ENCODE assay signal across 11 mouse cellular contexts in genomic region chr11:68968752-68969151, GRCm38 (mm10). TPM values are rescaled to one million over a fixed set of nuclear protein-coding genes. Genes with fewer than 3 reads are reported as not detected.
DNase-seq lines count a peak whose midpoint lies in the region; ATAC-seq and TF ChIP-seq lines count a peak whose summit lies in the region.
"Had no signal": no experiment of that assay in that cellular context is flagged by ENCODE, and none has a peak within 500 bp of the region (broad histone marks: within the 10 kb centered on the region; RNA-seq: fewer than 3 reads in every experiment).

No protein-coding gene starts in this region.

- H3K27ac ChIP-seq in liver, embryonic 13.5 days, result no peak overlapping the region
- H3K27ac ChIP-seq in liver, embryonic 11.5 days (ENCODE audit: low read depth, low read length), result no peak overlapping the region
- no peak overlapping the region for H3K27ac ChIP-seq in intestine, postnatal 0 days (ENCODE audit: low read depth, low read length)
- H3K27ac ChIP-seq in neural tube, embryonic 14.5 days (ENCODE audit: low read depth, low read length), result no peak overlapping the region
- no peak overlapping the region for H3K27ac ChIP-seq in heart, embryonic 10.5 days

- peak overlapping the region; percentile 65 for H3K9ac ChIP-seq in liver, embryonic 13.5 days
- no peak overlapping the region for H3K9ac ChIP-seq in liver, embryonic 11.5 days (ENCODE audit: low read depth, low read length)
- H3K9ac ChIP-seq in intestine, postnatal 0 days (ENCODE audit: low read depth, low read length), result 0 out of 2 replicates have a peak overlapping the region, but pooled peaks have one; percentile 34
- no peak overlapping the region for H3K9ac ChIP-seq in neural tube, embryonic 14.5 days (replicated peaks; ENCODE audit: low read depth, low read length)

- H3K36me3 ChIP-seq in liver, embryonic 13.5 days, result no peaks in the 10 kb centered on the region
- no peaks in the 10 kb centered on the region for H3K36me3 ChIP-seq in liver, embryonic 11.5 days (ENCODE audit: control insufficient read depth, insufficient read depth, low read length)
- no peaks in the 10 kb centered on the region for H3K36me3 ChIP-seq in intestine, postnatal 0 days (ENCODE audit: control insufficient read depth, insufficient read depth)
- no peaks in the 10 kb centered on the region for H3K36me3 ChIP-seq in neural tube, embryonic 14.5 days (ENCODE audit: control insufficient read depth, insufficient read depth, low read length)
- H3K36me3 ChIP-seq in heart, embryonic 10.5 days, result no peaks in the 10 kb centered on the region

- 80% methylated on average over 11 of the region's 11 CpGs for WGBS in liver, embryonic 13.5 days (ENCODE audit: insufficient replicate concordance)
- WGBS in liver, embryonic 11.5 days, result 87% methylated on average over 11 of the region's 11 CpGs
- 89% methylated on average over 11 of the region's 11 CpGs for WGBS in intestine, postnatal 0 days
- 86% methylated on average over 11 of the region's 11 CpGs for WGBS in neural tube, embryonic 14.5 days
- 86% methylated on average over 11 of the region's 11 CpGs for WGBS in heart, embryonic 10.5 days

- peaks cover 41% of the 10 kb centered on the region for H3K4me1 ChIP-seq in liver, embryonic 13.5 days (replicated peaks)
- peaks cover 21% of the 10 kb centered on the region for H3K4me1 ChIP-seq in liver, embryonic 11.5 days (replicated peaks; ENCODE audit: control insufficient read depth, insufficient read depth, low read length)
- no peaks in the 10 kb centered on the region for H3K4me1 ChIP-seq in intestine, postnatal 0 days (replicated peaks; ENCODE audit: control insufficient read depth, insufficient read depth, low read length)
- peaks cover 6% of the 10 kb centered on the region; the same call in 1 of the 2 replicates for H3K4me1 ChIP-seq in neural tube, embryonic 14.5 days (ENCODE audit: control insufficient read depth, insufficient read depth, low read length)
- H3K4me1 ChIP-seq in heart, embryonic 10.5 days, result peaks cover 44% of the 10 kb centered on the region

- H3K27me3 ChIP-seq in liver, embryonic 13.5 days, result no peaks in the 10 kb centered on the region
- H3K27me3 ChIP-seq in liver, embryonic 11.5 days (replicated peaks; ENCODE audit: control insufficient read depth, insufficient read depth, low read length), result no peaks in the 10 kb centered on the region
- H3K27me3 ChIP-seq in intestine, postnatal 0 days (replicated peaks; ENCODE audit: control insufficient read depth, insufficient read depth, low read length), result no peaks in the 10 kb centered on the region
- no peaks in the 10 kb centered on the region for H3K27me3 ChIP-seq in neural tube, embryonic 14.5 days (ENCODE audit: control insufficient read depth, insufficient read depth, low read length)
- peaks cover 19% of the 10 kb centered on the region; the same call in 1 of the 2 replicates for H3K27me3 ChIP-seq in heart, embryonic 10.5 days (ENCODE audit: insufficient read depth, poor library complexity, severe bottlenecking)
- H3K27me3 ChIP-seq: Patski had no signal

- no peak for TF ChIP-seq CTCF in intestine, postnatal 0 days (IDR thresholded peaks at IDR 0.05; ENCODE audit: low read depth)

- H3K4me3 ChIP-seq in liver, embryonic 13.5 days (replicated peaks), result no peak overlapping the region
- H3K4me3 ChIP-seq in liver, embryonic 11.5 days (ENCODE audit: low read depth, low read length), result no peak overlapping the region
- H3K4me3 ChIP-seq in intestine, postnatal 0 days (ENCODE audit: low read depth, low read length), result no peak overlapping the region
- H3K4me3 ChIP-seq in neural tube, embryonic 14.5 days (ENCODE audit: low read depth, low read length), result no peak overlapping the region
- no peak overlapping the region for H3K4me3 ChIP-seq in heart, embryonic 10.5 days

- DNase-seq in cerebellum, adult 11-12 months, result peak; percentile 57
- no peak for DNase-seq in cerebellum, postnatal 36 days
- DNase-seq in liver, embryonic 13.5 days, result no peak
- no peak for DNase-seq in liver, embryonic 11.5 days (ENCODE audit: low spot score)
- DNase-seq in heart, embryonic 10.5 days (ENCODE audit: low spot score), result no peak
- no peak for DNase-seq in spleen, postnatal 36 days (ENCODE audit: low spot score in 2 of 2)
- DNase-seq: heart, postnatal 4 days had no signal

- no peak for ATAC-seq in liver, embryonic 13.5 days (ENCODE audit: low read depth)
- ATAC-seq in liver, embryonic 11.5 days (replicated peaks; ENCODE audit: low FRiP score), result no peak
- ATAC-seq in intestine, postnatal 0 days, result no peak
- ATAC-seq in neural tube, embryonic 14.5 days (ENCODE audit: low read depth), result no peak
- ATAC-seq: Patski had no signal

- H3K4me2 ChIP-seq in liver, embryonic 13.5 days, result peak overlapping the region; percentile 95
- H3K4me2 ChIP-seq in liver, embryonic 11.5 days, result no peak overlapping the region
- peak overlapping the region; percentile 95 for H3K4me2 ChIP-seq in intestine, postnatal 0 days (replicated peaks; ENCODE audit: low read depth)
- peak overlapping the region; percentile 88; the same call in 1 of the 2 replicates for H3K4me2 ChIP-seq in neural tube, embryonic 14.5 days (ENCODE audit: low read depth, low read length)

- H3K9me3 ChIP-seq in liver, embryonic 13.5 days (replicated peaks), result no peaks in the 10 kb centered on the region
- H3K9me3 ChIP-seq in liver, embryonic 11.5 days (ENCODE audit: control insufficient read depth, low read length), result no peaks in the 10 kb centered on the region
- H3K9me3 ChIP-seq in intestine, postnatal 0 days (ENCODE audit: control insufficient read depth), result no peaks in the 10 kb centered on the region
- no peaks in the 10 kb centered on the region for H3K9me3 ChIP-seq in neural tube, embryonic 14.5 days (ENCODE audit: control insufficient read depth, low read length)
- H3K9me3 ChIP-seq in heart, embryonic 10.5 days, result no peaks in the 10 kb centered on the region

RNA-seq across cellular contexts. Expression of gene Slc25a35, which starts 0.8 kb away (rescaled TPM):
- polyA plus RNA-seq in liver, embryonic 13.5 days (2015; fragmentation: Nextera tagmentation; extraction: Ambion mirVana), result 0.47 and 0.57 TPM in 2 replicates
- polyA plus RNA-seq in liver, embryonic 11.5 days (2014; fragmentation: Nextera tagmentation; extraction: Ambion mirVana), result 1.4 and 1.7 TPM in 2 replicates
- 1.9 and 2.3 TPM in 2 replicates for polyA plus RNA-seq in intestine, postnatal 0 days (2015; fragmentation: Nextera tagmentation; extraction: Ambion mirVana)
- 1.6 and 2.2 TPM in 2 replicates for polyA plus RNA-seq in neural tube, embryonic 14.5 days (2014; fragmentation: Nextera tagmentation; extraction: Ambion mirVana)
- 1.2 and 1.5 TPM in 2 replicates for polyA plus RNA-seq in heart, embryonic 10.5 days (2016; fragmentation: Nextera tagmentation; extraction: Ambion mirVana)

RNA-seq across cellular contexts. Expression of gene Rangrf, which starts 6.2 kb away (rescaled TPM):
- 52.4 and 53.5 TPM in 2 replicates for polyA plus RNA-seq in liver, embryonic 13.5 days (2015; fragmentation: Nextera tagmentation; extraction: Ambion mirVana)
- 94.4 and 97.5 TPM in 2 replicates for polyA plus RNA-seq in liver, embryonic 11.5 days (2014; fragmentation: Nextera tagmentation; extraction: Ambion mirVana)
- polyA plus RNA-seq in intestine, postnatal 0 days (2015; fragmentation: Nextera tagmentation; extraction: Ambion mirVana), result 13.6 and 16.5 TPM in 2 replicates
- polyA plus RNA-seq in neural tube, embryonic 14.5 days (2014; fragmentation: Nextera tagmentation; extraction: Ambion mirVana), result 25.5 and 30.6 TPM in 2 replicates
- 79.6 and 82.1 TPM in 2 replicates for polyA plus RNA-seq in heart, embryonic 10.5 days (2016; fragmentation: Nextera tagmentation; extraction: Ambion mirVana)

RNA-seq across cellular contexts. Expression of gene Arhgef15, which starts 11.5 kb away (rescaled TPM):
- polyA plus RNA-seq in liver, embryonic 13.5 days (2015; fragmentation: Nextera tagmentation; extraction: Ambion mirVana), result 1.4 and 1.5 TPM in 2 replicates
- 5.8 and 6.8 TPM in 2 replicates for polyA plus RNA-seq in liver, embryonic 11.5 days (2014; fragmentation: Nextera tagmentation; extraction: Ambion mirVana)
- polyA plus RNA-seq in intestine, postnatal 0 days (2015; fragmentation: Nextera tagmentation; extraction: Ambion mirVana), result 2.6 and 3.4 TPM in 2 replicates
- polyA plus RNA-seq in neural tube, embryonic 14.5 days (2014; fragmentation: Nextera tagmentation; extraction: Ambion mirVana), result 20.4 and 24.7 TPM in 2 replicates
- 10.5 and 13.4 TPM in 2 replicates for polyA plus RNA-seq in heart, embryonic 10.5 days (2016; fragmentation: Nextera tagmentation; extraction: Ambion mirVana)

RNA-seq across cellular contexts. Expression of gene Pfas, which starts 39.5 kb away (rescaled TPM):
- 32.4 and 33.2 TPM in 2 replicates for polyA plus RNA-seq in liver, embryonic 13.5 days (2015; fragmentation: Nextera tagmentation; extraction: Ambion mirVana)
- polyA plus RNA-seq in liver, embryonic 11.5 days (2014; fragmentation: Nextera tagmentation; extraction: Ambion mirVana), result 60.2 and 64.9 TPM in 2 replicates
- 6.4 and 7.2 TPM in 2 replicates for polyA plus RNA-seq in intestine, postnatal 0 days (2015; fragmentation: Nextera tagmentation; extraction: Ambion mirVana)
- polyA plus RNA-seq in neural tube, embryonic 14.5 days (2014; fragmentation: Nextera tagmentation; extraction: Ambion mirVana), result 16.0 and 16.5 TPM in 2 replicates
- polyA plus RNA-seq in heart, embryonic 10.5 days (2016; fragmentation: Nextera tagmentation; extraction: Ambion mirVana), result 30.9 and 35.6 TPM in 2 replicates

RNA-seq across cellular contexts. Expression of gene Odf4, which starts 41.9 kb away (rescaled TPM):
- polyA plus RNA-seq in liver, embryonic 13.5 days (2015; fragmentation: Nextera tagmentation; extraction: Ambion mirVana), result not detected in 2 replicates
- not detected in 2 replicates for polyA plus RNA-seq in liver, embryonic 11.5 days (2014; fragmentation: Nextera tagmentation; extraction: Ambion mirVana)
- not detected in 2 replicates for polyA plus RNA-seq in intestine, postnatal 0 days (2015; fragmentation: Nextera tagmentation; extraction: Ambion mirVana)
- polyA plus RNA-seq in neural tube, embryonic 14.5 days (2014; fragmentation: Nextera tagmentation; extraction: Ambion mirVana), result 0.89 and 1.3 TPM in 2 replicates
- polyA plus RNA-seq in heart, embryonic 10.5 days (2016; fragmentation: Nextera tagmentation; extraction: Ambion mirVana), result not detected in 2 replicates
- polyA plus RNA-seq: Patski; spleen, adult 2 months had no signal

Comparison
In these comparisons a context has a peak if more than half of its experiments do, and no peak if none do; other contexts are left out.
1. H3K9ac ChIP-seq: peak in liver, embryonic 13.5 days (single experiment) and intestine, postnatal 0 days (single experiment); none in liver, embryonic 11.5 days (single experiment) and neural tube, embryonic 14.5 days (single experiment).